Mouse (Mus musculus): ENCODE measurements at regions not wholly inside any gene's neighbourhood (a gene's known extent, or its start where the extent isn't known, plus 50 kb on each side); places are given as distances from the start of the nearest gene placed in this dataset.
"Not testable (repeated sequence)": the region's sequence is repeated elsewhere in the genome, so short reads cannot be mapped to it uniquely, and the experiment has no call there.

GRCm38 (mm10) chr16:49407956-49408795, 290.9 kb upstream of the Ift57 start:
- ChIA-PET POLR2A (interaction anchor here in 1 of 4 experiments (0.6 kb wide), 1 partner anchor 443 kb away, joined by 17 read pairs; no protein-coding TSS in a partner anchor), CTCF (no interaction called here)

- ChIA-PET CTCF (interaction anchor here in 1 of 4 experiments (0.5 kb wide), 1 partner anchor 471 kb away, joined by 6 read pairs; no protein-coding TSS in a partner anchor), POLR2A (interaction anchor here in 1 of 4 experiments (0.6 kb wide), 1 partner anchor 1259 kb away, joined by 3 read pairs; no protein-coding TSS in a partner anchor)
Measured at GRCm38 (mm10) chr16:49409235-49409634, 289.8 kb upstream of the Ift57 start.

DNA sequence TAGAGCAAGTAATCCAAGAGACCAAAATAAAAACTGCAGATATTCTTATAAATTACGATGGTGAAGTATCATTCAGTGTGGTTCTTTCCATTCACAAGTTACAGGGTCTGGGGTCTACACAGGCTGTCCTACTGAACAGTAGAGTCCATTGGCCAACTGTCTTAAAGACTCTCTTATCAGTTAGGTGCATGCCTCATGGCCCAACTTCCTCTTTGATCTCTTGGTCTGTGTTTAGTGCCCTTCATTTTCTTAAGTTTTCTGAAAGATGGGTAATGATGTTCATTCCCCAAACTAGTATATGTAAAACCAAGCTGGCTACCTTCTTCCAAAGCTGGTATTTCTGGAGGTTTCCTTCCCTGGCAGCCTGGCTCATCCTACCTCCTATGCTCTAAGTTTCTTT, 268.7 kb upstream of the Ift57 start:
- CTCF ChIA-PET: no interaction called here
- POLR2A ChIA-PET: interaction anchor here in 1 of 4 experiments (0.6 kb wide), 1 partner anchor 437 kb away, joined by 5 read pairs; no protein-coding TSS in a partner anchor

DNA sequence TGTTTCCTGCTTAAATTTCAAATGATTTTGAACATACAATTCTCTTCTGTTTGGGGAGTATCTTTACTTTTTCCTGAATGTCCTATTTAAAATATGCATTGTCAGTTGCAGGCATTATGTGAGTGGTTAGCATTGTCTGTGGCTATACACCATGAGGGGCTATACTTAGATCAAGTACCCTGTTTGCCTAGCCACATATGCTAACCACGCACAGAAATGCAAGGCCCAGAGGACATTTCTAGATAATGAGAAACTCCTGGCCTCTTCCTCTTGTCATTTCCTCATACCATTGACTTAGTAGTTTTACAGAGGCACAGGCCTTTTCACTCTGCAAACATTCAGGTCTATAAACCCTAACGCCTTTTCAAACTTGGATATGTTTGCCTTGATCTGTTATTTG, 267.1 kb upstream of the Ift57 start:
- POLR2A ChIA-PET: no interaction called here
- CTCF ChIA-PET: no interaction called here

GRCm38 (mm10) chr16:49441225-49441624, 257.8 kb upstream of the Ift57 start:
- ChIA-PET CTCF (interaction anchor here in 1 of 4 experiments (1.0 kb wide), 2 partner anchors 245 to 277 kb away, joined by 3 to 6 read pairs; no protein-coding TSS in a partner anchor), POLR2A (no interaction called here)

GRCm38 (mm10) chr16:49447356-49447755, 251.7 kb upstream of the Ift57 start:
- CTCF ChIA-PET, POLR2A ChIA-PET: not testable (repeated sequence)

DNA sequence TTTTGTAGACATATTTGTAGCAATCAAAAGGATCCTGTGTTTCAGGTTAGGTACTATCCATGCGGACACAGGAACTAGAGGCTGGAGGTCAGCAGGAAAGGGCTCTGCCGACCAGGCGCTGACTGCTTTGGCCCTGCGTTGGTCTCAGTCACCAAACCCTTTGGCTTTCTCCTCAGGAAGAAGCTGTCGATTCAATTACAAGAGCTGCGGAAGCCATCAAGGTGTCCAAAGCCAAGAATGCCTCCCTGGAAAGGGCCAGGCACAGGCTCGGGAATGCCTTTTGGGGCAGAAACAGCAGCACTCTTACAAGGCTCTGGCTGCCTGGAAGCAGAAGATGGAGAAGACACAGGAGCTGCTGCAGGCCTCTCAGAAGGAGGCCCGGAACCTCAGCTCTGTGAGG, 205.2 kb upstream of the Ift57 start:
- CTCF ChIA-PET: no interaction called here
- POLR2A ChIA-PET: no interaction called here

DNA sequence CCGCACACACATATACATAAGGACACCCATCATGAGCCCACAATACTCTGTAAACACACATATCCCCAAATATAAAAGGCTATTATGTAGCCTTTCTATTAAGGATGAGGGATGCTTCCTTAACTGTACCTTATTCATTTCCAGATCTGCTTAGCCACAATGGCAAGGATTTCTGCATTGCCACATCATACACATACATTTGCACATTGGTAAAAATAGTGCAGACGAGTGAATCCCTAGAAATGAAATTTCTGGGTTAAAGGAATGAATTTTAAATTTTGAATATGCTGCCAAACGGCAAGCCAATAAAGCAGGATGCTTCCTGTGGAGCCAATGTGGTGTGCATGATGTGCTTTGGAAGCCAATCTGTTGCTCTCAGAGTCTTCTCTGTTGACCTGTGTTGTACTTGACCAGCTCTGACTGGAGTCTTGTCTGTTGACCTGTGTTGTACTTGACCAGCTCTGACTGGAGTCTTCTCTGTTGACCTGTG, 201.5 kb upstream of the Ift57 start:
- ChIA-PET CTCF (no interaction called here), POLR2A (no interaction called here)

DNA sequence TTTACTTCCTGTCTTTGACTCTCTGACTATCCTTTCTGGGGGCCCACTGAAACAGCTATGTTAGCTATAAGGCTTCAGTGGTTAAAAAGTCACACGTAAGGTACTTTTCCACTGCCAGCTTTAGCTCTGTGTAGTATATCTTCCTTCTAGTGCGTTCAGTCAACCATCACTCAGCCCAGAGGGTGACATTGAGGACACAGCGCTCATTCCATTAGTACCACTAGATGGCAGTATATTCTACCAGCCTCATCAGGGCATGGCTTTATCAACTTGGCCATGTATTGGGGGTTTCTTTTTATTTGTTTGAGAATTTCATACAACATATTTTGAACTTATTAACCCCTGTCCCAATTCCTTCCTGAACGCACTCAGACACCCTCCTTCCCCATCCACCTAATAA, 198.2 kb upstream of the Ift57 start:
- CTCF ChIA-PET: interaction anchor here in 1 of 4 experiments (0.5 to 0.8 kb wide), 2 partner anchors 47 to 392 kb away, joined by 3 to 9 read pairs; no protein-coding TSS in a partner anchor

GRCm38 (mm10) chr16:49503897-49504413, 195.1 kb upstream of the Ift57 start:
- POLR2A ChIA-PET: no interaction called here

More for the DNA sequence above, 198.2 kb upstream of the Ift57 start:
- POLR2A ChIA-PET: no interaction called here

DNA sequence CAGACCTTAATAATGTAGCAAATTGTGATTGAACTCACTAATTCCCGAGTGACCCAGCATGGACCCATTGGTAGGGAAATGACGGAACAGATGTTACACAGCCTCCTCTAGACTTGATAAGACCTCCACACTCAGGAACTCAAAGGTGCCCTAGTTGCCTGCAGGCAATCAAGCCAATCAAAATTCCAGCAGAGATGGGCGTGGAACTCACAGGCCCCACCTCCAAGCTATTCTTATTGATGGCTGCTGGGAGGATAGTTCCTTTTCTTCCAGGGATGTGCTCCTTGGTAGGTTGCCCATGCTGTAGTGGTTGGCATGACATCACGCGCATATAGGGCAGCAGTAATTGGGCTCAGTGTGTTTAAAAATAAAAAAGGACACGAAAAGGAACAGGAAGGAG, 194.4 kb upstream of the Ift57 start:
- CTCF ChIA-PET: interaction anchor here in 1 of 4 experiments (0.5 kb wide), 1 partner anchor 22 kb away, joined by 3 read pairs; no protein-coding TSS in a partner anchor
- POLR2A ChIA-PET: no interaction called here

More at GRCm38 (mm10) chr16:49503897-49504413, 195.1 kb upstream of the Ift57 start:
- CTCF ChIA-PET: interaction anchor here in 2 of 4 experiments (0.6 to 0.8 kb wide), 3 partner anchors 85 to 723 kb away, joined by 3 to 4 read pairs (median 4); no protein-coding TSS in a partner anchor

- ChIA-PET CTCF (interaction anchor here in 1 of 4 experiments (0.5 kb wide), 1 partner anchor 23 kb away, joined by 3 read pairs; no protein-coding TSS in a partner anchor), POLR2A (no interaction called here)
Measured at GRCm38 (mm10) chr16:49505271-49505670, 193.8 kb upstream of the Ift57 start.

GRCm38 (mm10) chr16:49518844-49519243, 180.2 kb upstream of the Ift57 start:
- ChIA-PET POLR2A (no interaction called here), CTCF (no interaction called here)

GRCm38 (mm10) chr16:49520411-49520810, 178.6 kb upstream of the Ift57 start:
- POLR2A ChIA-PET: no interaction called here
- CTCF ChIA-PET: no interaction called here

DNA sequence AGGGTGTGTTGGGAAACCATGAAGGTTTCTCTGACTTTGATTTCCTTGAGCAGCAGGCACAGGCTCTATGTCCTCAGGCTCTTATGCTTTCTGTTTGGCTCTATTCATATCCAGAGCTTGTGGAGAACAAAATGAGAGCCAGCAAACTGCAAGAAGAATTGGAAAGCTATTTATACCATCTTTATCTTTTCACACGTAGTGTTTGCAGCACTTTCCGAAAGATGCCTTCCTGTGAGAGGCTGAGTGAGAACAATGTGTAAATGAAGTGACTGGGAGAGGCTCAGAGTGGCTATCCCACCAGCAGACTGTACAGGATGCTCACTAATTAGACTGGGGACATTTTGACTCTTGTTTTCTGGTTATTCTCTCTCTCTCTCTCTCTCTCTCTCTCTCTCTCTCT, 177.3 kb upstream of the Ift57 start:
- ChIA-PET POLR2A (interaction anchor here in 1 of 4 experiments (0.7 kb wide), 1 partner anchor 250 kb away, joined by 3 read pairs; no protein-coding TSS in a partner anchor), CTCF (no interaction called here)

- ChIA-PET POLR2A (no interaction called here), CTCF (no interaction called here)
Measured at GRCm38 (mm10) chr16:49522576-49522975, 176.5 kb upstream of the Ift57 start.

- CTCF ChIA-PET: interaction anchor here in 2 of 4 experiments (1.0 to 1.2 kb wide), 2 partner anchors 1208 to 1228 kb away, joined by 3 to 4 read pairs; no protein-coding TSS in a partner anchor
- POLR2A ChIA-PET: not testable (repeated sequence)
Measured at GRCm38 (mm10) chr16:49528618-49529017, 170.4 kb upstream of the Ift57 start.

DNA sequence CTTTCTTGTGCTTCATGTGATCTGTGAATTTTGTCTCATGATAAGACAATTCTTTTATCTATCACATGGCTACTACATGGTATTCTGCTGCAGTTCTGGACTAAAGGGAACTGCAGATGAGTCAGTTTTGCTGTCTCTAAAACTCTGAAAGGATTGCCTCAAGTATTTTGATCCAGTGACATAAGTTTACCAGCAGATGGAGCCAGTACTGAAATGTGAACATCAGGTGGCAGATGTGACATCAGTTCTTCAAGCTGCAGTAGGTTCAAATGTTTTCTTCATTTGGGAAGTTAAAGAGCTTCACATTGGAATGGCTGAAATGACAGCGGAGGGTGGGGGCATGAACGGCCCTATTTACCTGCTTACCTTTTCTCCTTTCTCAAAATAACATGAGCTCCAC, 170.0 kb upstream of the Ift57 start:
- ChIA-PET CTCF (interaction anchor here (0.7 to 1.2 kb wide), 6 partner anchors 20 to 1227 kb away, joined by 3 to 4 read pairs (median 3); no protein-coding TSS in a partner anchor), POLR2A (no interaction called here)

DNA sequence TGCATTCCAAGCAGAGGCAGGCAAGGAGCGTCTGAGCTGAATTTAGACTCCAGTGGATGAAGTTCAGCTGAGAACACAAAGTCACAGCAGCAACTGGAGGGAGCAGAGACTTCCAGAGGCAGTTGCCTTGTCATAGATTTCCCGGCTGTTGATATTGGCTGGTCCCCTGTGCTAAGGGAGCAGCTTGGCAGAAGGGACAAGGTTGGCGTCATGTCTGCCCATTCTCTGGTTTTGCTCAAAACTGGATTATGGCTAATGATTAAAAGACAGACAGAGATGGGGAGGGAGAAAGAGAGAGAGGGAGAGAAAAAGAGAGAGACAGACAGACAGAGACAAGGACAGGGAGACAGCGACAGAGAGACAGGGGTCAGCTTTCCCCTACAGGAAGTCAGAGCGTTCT, 169.0 kb upstream of the Ift57 start:
- ChIA-PET POLR2A (interaction anchor here in 1 of 4 experiments (0.8 kb wide), 1 partner anchor 326 kb away, joined by 3 read pairs; no protein-coding TSS in a partner anchor), CTCF (interaction anchor here in 1 of 4 experiments (1.2 kb wide), 1 partner anchor 1226 kb away, joined by 3 read pairs; no protein-coding TSS in a partner anchor)

Data from embryonic stem cell, embryonic (primary cell).